Mouse (Mus musculus): Measurements from ENCODE around the gene Tmem37.

Tmem37 gene

GRCm38 (mm10) chr1:120093482-120094134 lies 19.7 kb upstream of the Tmem37 start:
- WGBS: 55% methylated on average over 13 of the region's 14 CpGs

- 92% methylated on average over 8 of the region's 8 CpGs for WGBS
Measured at GRCm38 (mm10) chr1:120090880-120091570, 17.2 kb upstream of the Tmem37 start.

DNA sequence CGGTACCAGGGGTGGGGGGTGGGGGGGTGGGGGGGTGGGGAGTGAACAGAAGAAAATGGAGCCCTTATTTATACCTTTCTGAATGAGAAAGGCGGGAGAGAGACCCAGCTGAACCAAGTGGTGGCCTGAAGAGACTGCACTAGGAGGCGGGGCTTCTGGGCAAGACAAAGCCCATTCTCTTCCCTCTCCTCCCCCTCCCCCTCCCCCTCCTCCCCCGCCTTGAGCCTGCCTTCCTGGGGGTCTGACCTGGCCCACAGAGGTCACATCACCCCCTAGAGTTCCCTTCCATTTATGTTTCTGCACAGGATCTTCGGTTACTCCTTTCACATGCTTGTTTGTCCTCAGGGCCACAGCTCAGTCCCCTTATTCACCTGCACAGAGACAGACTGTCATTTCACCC lies 15.3 kb upstream of the Tmem37 start:
- WGBS: 66% methylated on average over 5 of the region's 5 CpGs

DNA sequence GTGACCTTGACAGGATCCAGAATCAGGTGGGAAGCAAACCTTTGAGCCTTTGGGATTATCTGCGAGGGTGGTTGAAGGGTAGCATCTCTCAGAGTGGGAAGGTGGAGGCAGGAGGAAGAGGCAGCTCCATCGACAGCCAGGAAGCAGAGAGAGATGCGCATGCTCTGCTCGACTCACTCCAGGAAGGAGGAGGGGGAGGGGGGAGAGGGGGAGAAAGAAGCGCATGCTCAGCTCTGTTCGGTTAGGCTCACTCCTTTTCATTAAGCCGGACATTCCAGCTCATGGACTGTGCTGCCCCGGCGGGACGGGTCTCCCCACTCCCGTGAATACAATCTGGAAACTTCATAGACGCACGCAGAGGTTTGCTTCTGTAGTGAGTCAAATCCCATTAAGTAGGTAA lies 12.8 kb upstream of the Tmem37 start:
- 72% methylated on average over 13 of the region's 13 CpGs for WGBS

DNA sequence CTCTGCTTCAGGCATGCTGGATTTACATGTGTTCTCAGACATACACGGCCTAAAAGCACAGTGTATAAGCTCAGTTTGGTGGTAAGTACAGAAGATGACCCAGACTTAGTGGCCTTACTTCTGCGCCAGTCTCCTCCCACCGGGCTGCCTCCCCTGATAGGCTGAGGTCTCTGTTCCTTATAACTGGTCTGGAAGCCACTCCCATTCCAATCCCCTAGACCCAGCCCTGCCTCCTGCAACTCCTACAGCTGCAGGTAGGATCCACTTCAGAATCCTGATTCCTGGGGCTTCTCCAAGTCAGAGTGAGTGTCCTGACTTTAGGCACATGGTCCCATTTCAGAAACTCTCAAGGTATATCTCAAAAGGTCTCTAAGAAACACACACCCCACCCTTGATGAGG lies 11.8 kb upstream of the Tmem37 start:
- 91% methylated on average over 3 of the region's 3 CpGs for WGBS

- WGBS: 74% methylated on average over 5 of the region's 5 CpGs
Measured at GRCm38 (mm10) chr1:120083921-120084517, 10.1 kb upstream of the Tmem37 start.

DNA sequence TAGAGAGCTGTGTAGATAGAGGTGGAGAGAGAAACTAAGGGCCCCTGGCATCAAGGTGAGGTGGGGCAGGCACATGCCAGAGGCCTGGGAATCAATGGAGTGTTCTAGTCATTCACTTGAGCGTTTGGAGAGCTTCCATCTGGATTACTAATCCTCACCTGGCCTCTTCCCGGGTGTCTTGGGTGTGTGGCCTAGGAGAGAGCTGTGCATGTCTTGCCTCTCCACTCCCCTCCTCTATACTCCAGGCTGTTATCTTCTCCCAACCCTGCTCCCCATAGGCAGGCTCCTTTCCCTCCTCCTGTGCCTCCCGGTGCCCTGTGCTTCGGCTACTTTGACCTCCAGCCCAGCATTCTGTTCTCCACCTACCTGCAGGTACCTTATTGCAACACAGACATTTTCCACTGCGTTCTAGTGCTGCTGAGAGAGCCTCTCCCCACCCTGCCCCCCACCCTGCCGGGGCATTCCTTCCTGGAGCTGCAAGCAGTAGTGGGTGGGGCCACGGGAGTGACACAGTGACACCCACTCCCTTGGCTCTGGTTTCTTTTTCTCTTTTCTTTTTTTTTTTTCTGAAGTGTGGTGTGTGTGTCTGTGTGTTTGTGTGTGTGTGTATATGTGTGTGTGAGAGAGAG lies 9.2 kb upstream of the Tmem37 start:
- WGBS: 48% methylated on average over 7 of the region's 7 CpGs

- WGBS: 95% methylated on average over 1 of the region's 1 CpGs
Measured at GRCm38 (mm10) chr1:120080632-120081031, 6.8 kb upstream of the Tmem37 start.

GRCm38 (mm10) chr1:120077746-120078410 lies 4.0 kb upstream of the Tmem37 start:
- WGBS: 47% methylated on average over 9 of the region's 9 CpGs

GRCm38 (mm10) chr1:120075507-120075906 lies 1.6 kb upstream of the Tmem37 start:
- WGBS: 66% methylated on average over 5 of the region's 5 CpGs

GRCm38 (mm10) chr1:120074931-120075330 lies 1.1 kb upstream of the Tmem37 start:
- 68% methylated on average over 4 of the region's 4 CpGs for WGBS

- 47% methylated on average over 4 of the region's 4 CpGs for WGBS
Measured at GRCm38 (mm10) chr1:120074307-120074702, 431 bp upstream of the Tmem37 start.

DNA sequence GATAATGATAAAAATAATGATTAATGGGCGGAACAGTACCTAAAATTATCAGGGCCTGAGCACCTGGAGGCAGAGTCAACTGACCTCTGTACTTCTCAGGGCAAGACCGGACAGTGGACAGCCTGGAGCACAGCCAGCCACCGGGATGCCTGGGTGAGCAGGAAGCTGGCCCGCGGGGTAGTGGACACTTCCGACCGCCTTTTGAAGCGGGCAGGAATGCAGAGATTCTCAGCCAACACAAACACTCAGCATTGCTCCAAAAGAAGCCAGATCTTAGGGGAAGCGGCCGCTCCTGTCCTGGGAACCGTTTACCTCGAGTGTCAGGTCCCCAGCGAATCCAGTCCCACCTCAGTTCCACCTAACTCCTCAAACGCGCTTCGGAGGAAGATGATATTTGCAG lies 974 bp downstream of the Tmem37 start:
- WGBS: 16% methylated on average over 16 of the region's 16 CpGs

DNA sequence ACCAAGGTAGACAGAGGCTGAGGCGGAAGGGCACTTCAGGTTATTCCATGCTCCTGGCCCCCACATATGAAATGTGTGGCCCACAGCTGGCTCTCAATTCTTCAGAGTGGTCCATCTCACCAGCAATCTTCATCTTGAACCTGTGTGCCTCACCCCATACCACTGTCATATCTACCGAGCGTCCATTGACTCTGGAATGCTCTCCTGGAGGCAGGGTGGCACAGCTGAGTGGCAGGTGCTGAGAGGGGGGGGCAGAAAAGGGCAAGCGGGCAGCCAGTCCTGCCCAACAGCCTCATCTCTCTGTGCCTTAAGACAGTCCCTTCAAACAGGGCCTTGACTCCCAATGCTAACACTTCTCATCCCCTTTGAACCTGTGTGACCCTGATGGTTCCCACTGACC lies 2.7 kb downstream of the Tmem37 start:
- WGBS: 93% methylated on average over 4 of the region's 4 CpGs

GRCm38 (mm10) chr1:120070168-120070567 lies 3.7 kb downstream of the Tmem37 start:
- WGBS: 88% methylated on average over 6 of the region's 6 CpGs

- 96% methylated on average over 5 of the region's 5 CpGs for WGBS
Measured at GRCm38 (mm10) chr1:120069120-120069519, 4.8 kb downstream of the Tmem37 start.

DNA sequence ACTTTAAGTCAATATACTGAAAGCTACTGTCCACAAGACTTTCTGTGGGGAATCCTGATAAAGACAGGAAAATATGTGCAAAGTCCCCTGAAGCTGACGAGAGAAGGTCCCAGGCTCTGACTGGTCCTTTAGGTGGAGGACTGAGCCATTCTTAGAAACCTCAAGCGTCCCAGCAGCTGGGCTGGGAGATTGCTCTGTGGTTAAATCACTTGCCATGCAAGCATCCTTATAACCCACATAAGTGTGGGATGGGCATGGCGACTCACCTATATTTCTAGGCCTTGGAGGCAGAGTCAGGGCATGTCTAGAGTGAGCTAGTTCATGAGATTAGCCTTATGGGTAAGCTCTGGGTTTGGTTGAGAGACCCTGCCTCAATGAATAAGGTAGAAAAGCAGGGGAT lies 7.2 kb downstream of the Tmem37 start:
- WGBS: 91% methylated on average over 3 of the region's 3 CpGs

GRCm38 (mm10) chr1:120066159-120066558 lies 7.7 kb downstream of the Tmem37 start:
- WGBS: 92% methylated on average over 8 of the region's 8 CpGs

- 95% methylated on average over 11 of the region's 11 CpGs for WGBS
Measured at GRCm38 (mm10) chr1:120064036-120064682, 9.7 kb downstream of the Tmem37 start.

DNA sequence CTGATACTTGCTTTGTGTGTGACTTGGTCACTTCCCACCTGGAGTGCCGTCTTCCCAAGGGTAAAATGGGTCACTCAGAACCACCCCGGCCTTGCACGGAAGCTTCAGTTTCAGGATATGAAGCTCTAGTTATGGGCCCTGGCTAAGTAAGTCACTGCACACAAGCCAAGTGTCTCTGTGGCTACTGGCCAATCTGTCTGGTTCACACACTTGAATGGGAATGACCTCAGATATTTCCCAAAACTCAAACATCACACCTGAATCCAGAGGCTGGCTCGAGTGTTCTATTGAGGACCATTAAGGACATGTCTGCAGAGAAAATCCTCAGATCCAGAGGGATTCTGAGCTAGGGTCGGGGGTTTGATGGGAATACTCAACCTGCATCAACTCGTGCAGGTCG lies 11.6 kb downstream of the Tmem37 start:
- 95% methylated on average over 7 of the region's 7 CpGs for WGBS

GRCm38 (mm10) chr1:120060687-120061086 lies 13.2 kb downstream of the Tmem37 start:
- WGBS: 81% methylated on average over 5 of the region's 5 CpGs

Data from cerebral cortex, adult 2 months (tissue).